Mouse (Mus musculus): ENCODE data around the gene Chrm3. TPM values are rescaled to one million over a fixed set of nuclear protein-coding genes. Genes with fewer than 3 reads are reported as not detected.

The Chrm3 gene
- total RNA-seq, 1 experiment from 2014 or later: not detected

DNA sequence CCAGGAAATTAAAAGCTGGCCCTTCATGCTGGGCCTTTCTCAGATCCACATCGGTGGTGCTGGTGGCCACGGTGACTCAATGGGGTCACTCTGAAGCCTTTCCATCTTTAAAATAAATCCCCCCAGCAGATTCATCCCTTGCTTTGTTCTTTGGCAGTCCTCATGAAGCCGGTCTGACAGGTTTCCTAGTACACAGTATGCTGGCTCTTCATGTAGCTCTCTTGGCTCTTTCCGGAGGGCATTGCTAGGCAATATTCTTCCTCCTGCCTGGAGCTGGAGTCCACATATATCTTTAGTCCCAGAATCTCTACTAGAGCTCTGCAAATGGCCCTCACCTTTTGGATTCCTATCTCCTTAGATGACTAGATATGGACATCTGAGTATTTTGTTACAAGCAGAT lies 269.9 kb downstream of the Chrm3 start:
- no peak for ATAC-seq (replicated peaks; ENCODE audit: low read depth, poor library complexity, severe bottlenecking)

DNA sequence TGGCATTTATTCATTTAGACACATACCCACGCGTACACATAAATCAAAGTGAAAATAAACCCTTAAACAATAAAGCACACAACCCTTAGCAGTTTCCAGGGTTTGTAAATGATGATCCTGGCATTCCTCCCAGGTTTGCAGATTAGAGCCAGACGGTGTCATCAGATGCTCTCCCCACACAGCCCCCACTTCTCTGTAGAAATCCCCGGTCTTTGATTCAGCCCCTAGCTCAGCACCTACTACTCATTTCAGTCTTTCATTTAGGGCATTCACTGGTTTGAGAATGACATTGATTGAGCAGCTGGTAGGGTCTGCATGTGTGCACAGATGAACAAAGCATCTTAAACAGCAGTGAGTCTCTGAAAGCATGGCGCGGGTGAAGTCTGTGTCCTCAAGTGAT lies 274.3 kb downstream of the Chrm3 start:
- no peak for ATAC-seq (replicated peaks; ENCODE audit: low read depth, poor library complexity, severe bottlenecking)

DNA sequence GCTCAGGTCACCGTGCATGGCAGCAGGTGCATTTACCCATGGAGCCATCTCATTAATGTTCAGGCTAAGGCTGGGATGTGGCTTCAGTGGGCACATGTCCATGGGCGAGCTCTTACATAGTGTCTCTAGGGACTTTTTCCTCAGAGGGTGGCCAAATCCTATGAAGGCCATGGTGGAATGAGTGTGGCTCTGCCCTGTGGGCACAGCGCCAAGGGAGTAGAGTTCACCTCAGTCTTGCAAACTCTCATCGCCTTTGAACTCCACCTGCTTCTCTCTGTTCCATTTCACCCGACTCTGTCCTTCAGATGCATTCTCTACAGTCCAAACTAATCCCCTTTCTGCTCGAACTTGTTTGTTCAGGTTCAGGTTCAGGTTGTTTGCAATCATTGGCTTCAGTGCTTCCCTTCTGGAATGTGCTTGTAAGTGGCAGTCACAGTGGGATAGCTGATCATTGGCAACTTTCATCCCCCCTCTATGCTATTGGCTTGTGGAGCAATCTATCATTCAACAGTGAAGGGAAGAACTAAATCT lies 278.7 kb downstream of the Chrm3 start:
- ATAC-seq (replicated peaks; ENCODE audit: low read depth, poor library complexity, severe bottlenecking): no peak

DNA sequence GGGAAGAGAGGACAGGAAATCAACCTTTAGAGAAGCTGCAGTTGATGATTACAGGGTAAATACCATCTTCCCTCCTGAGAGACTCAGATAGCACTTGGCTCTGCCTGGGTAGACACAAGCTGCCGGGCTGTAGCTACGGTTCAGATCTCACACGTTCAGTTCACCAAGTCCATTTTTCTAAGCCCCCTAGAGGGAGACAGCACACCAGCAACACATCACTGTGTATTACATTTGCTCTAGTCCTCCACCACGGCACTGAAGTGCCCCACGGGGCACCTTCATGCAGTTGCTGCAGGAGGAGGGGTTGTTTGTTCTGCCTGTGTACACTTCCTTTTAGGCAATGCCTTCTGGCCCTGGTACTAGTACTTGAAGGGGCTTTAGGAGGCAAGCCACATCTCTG lies 289.5 kb downstream of the Chrm3 start:
- ATAC-seq (replicated peaks; ENCODE audit: low read depth, poor library complexity, severe bottlenecking): peak; percentile 85

DNA sequence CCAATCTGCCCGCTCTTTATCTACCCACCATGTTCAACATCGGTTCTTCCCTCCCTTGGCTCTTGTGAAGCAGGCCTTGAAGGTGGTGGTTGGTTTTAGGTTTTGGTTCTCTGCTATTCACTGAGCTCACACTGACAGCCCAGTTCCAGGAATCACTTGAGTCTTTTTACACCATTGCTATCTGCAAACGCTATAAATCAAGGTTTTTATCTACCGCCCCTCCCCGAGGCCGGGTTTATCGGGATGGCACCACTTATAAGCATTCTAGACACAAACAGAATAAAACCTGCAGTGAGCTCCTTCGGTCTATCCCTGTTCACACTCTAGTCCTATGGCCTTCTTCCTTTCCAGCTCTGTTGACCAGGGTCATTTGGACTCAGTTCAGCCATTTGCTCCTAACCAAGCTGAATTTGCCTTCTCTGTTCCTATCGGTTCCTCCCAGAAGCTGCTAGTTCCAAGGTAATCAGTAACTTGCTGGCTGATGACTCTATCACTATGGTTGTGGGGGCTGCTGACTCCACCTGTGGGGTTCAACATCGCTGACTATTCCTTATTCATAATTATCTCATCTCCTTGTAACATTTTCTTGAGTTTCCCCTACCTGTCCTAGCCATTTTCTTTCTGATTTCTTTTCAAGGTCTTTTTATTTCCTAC lies 291.6 kb downstream of the Chrm3 start:
- ATAC-seq (replicated peaks; ENCODE audit: low read depth, poor library complexity, severe bottlenecking): no peak

DNA sequence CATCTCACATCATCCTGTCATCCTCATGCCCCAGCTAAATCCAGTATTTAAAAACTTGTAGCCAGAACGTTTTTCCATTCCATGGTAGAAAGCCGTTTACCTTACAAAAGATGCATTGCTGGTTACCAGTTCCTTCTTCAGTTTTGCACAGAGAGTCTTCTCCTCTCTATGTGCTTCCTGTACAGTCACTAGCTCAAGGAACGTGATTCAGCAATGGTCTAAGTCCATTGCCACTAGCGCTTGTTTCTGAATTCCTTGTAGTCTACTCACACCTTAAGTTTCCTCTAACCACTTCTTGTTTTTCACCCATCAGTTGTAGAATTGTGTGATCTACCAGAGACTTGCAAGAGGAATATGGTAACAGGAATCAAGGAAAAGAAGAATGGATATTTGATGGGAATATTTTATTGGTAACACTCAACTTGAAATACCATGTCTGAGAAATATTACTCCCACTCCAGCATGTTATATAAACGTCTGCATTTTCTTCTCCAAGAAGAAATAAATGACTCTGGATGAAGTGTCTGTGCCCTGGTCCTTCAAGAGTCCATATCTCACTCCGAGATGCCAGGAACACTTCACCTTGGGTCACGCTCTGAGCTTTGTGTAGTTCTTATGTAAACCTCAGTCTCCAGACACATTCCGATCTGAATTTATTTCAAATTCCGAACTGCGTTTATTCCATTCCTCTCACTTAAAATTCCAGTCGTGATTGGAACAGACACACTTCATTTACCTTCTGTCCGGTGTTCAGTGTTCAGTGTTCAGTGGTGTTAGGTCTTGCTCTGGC lies 293.6 kb downstream of the Chrm3 start:
- peak; percentile 46 for ATAC-seq (replicated peaks; ENCODE audit: low read depth, poor library complexity, severe bottlenecking)

DNA sequence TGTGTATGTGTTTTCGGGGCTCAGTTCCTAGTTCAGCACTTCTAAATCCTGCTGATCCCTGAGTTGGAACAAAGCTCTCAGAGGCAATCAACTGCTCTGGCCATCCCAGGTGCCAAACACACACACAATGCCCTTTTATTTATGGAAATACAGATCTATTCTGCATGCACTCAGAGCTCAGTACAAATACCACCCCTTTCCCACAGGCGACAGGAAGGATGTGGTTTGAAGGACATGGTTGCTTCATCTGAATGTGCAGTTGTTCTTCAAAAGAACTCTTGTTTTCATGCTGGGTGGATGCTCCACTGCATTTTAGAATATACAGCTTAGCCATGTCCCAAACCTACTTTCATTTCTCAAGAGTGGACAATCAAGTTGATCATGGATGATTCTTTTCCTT lies 294.9 kb downstream of the Chrm3 start:
- peak; percentile 91 for ATAC-seq (replicated peaks; ENCODE audit: low read depth, poor library complexity, severe bottlenecking)

DNA sequence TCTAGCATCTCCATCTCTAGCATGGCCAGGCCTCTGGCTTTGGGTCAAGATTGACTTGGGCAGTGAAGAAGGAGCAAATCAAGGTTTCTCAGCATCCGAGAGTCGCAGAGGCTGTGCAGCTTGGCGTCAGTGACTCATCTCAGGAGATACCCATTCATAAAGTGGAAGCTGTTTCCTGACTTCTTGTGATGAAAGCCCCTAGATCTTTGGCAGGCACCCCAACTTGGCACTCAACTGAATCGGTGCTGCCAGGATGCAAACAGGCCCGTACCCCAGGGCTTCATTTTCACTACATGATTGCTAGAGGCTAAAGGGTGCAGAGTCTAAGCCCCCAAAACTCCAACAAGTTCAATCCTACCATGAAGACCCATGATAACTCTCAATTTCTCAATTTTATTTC lies 298.0 kb downstream of the Chrm3 start:
- ATAC-seq (replicated peaks; ENCODE audit: low read depth, poor library complexity, severe bottlenecking): no peak

DNA sequence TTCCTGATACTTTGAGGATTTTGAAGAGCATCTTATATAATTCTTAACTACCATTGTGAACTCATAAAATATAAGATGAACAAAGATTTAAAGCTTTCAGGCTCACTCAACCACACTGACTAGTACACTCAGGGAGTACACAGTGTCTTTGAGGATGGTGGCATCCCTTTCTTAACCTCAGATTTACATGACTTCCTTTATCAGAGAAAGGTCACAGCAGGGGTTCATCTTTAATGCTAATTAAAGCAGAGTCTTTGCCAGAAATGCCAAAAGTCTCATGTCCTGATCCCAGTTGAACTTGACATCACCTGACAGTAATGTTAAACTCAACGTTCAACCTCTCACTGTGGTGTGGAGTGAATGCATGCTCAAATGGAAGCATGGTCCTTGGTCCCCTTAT lies 301.7 kb downstream of the Chrm3 start:
- ATAC-seq (replicated peaks; ENCODE audit: low read depth, poor library complexity, severe bottlenecking): no peak

DNA sequence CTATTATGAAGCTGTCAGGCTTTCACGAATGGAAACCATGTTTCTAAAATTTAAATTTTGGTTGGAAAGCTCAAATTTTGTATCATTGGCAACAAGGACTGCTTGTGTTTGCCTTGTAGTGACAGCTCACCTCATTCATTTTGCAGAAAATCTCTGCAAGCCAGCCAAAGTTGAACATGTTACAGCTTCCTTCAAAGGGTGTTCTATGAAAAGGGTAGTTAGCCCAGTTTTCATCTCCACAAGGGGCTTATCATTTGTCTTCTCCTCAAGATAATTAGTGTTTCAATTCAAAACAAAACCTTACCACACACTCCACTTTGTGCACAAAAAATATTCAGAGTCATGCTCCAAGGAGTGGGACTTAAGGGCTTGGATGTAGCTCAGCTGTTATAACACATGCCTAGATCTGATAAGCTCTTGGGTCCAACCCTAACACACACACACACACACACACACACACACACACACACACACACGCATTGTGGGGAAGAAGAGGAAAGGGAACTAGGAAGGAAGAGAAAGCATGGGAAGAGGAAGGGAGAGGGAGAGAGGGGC lies 302.9 kb downstream of the Chrm3 start:
- no peak for ATAC-seq (replicated peaks; ENCODE audit: low read depth, poor library complexity, severe bottlenecking)

DNA sequence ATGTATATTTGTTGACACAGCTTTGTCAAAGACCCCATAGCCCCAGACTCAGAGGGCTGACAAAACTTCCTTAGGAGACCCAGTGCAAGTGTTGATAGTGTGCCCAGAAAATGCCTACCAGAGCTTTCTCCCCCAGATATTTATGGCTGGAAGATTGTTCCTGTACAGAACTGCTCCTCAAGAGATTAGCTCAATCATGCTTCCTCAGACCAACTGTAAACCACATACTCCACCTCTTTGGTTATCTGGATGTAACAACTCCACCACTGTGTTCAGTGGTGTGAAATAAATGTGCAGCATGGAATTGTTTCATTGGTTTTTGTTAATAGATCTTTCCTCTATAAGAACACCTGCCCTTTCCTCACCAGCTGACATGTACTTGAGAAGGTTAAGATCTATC lies 306.6 kb downstream of the Chrm3 start:
- peak; percentile 98 for ATAC-seq (replicated peaks; ENCODE audit: low read depth, poor library complexity, severe bottlenecking)

DNA sequence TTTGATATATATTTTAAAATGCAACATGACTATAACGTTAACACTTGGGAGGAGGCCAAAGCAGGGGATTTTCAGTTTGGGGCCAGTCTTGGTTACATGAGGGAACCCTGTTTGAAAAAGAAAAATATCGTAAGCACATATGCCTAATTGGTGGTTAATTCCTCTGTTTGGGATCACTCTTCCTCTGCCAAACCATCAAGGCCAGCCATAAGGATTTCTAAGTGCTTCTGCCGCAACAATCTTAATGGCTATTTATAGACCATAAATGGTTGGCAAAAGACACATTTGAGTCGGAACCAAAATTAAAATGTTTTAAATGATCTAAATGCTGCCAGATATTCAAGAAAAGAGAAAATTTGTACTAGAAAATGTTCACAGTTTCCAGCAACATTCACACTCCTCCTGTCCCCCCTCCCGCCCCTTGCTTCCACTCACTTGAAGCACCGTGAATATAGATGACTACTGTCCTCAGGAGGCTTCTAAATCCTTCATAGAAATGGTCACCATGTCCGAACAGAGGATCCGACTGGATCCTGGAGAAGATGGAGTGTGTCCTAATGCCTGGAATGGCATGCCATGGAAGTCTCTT lies 307.3 kb downstream of the Chrm3 start:
- no peak for ATAC-seq (replicated peaks; ENCODE audit: low read depth, poor library complexity, severe bottlenecking)

DNA sequence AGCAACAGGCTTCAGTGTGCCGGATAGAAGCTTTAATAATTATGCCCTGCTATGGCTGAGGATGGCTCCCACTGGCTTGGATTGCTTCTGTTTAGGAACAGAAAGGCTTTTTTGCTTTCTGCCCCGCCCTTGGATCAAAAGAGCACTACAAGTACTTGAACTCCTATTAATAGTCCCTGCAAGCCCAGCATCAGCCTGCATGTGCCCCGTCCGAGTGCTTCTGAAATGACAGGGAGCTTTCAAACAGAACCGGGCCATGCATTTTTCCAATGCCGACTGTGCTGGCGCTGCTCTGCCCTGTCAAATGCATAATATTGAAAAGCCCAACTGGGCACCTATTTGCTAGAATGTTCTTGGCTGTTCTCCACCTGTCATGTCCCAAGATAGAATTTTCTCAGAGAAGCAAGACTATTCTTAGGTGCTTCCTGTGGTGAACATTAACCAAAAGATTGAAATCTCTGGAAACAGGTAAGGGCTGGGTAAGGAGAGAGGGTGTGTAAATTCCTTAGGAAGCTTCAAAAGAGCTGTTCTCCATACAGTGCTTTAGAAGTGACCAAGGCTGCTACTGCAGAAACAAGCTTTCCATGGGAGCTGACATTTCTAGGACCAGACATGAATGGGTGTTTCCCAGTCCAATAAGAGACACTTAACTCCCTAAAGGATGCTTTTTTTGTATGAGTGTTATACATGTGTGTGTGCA lies 314.8 kb downstream of the Chrm3 start:
- ATAC-seq (replicated peaks; ENCODE audit: low read depth, poor library complexity, severe bottlenecking): no peak

DNA sequence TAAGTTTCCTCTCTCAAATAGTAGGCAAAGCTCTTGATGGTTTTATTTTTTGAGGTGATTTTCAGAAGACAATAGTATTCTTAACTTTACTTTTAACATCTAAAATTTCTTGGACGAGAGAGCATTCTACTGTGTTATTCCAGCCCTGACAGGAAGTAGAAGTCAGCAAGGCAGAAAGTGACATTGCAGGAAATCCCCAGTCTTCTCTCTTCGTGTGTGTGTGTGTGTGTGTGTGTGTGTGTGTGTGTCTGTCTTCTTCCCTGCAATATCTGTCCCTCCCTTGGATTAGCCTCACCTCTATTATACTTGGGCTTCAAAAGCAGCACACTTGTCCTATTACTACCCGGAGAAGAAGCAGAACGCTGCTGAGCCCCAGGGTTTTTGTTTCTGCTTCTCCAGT lies 316.6 kb downstream of the Chrm3 start:
- ATAC-seq (replicated peaks; ENCODE audit: low read depth, poor library complexity, severe bottlenecking): 0 out of 2 replicates have a peak, but pooled peaks have one; percentile 22

DNA sequence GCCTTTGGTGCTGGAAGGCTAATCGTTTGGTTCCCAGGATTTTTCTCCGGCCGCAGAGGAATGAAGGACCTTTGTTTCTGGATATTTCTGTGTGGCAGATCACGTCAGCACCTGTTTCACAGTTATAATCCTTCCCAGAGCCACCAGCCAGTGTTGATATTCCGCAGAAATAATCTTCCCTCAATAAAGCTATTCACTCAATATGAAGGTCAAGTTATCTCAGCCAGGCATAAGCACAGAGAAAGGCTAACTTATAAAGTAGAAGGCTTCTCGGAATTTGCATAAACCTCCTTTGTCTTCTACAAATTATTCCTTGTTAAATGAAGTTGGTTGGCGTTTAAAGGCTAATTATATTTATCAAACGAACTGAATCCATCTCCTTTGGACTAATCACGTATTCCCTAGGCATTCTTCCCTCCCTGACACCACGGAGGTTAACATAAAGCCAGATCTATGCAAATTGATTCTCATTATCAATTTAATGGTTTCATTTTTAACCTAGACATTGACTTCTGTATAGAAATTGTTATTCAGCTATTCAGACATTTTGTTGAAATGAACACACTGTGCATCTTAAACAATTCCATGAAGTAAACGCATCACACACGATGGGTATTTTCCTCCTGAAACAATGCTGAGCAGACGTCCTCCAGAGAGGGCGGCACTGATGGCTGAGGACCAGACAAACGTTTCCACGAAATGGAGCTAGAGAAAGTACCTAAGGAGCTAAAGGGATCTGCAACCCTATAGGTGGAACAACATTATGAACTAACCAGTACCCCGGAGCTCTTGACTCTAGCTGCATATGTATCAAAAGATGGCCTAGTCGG lies 326.9 kb downstream of the Chrm3 start:
- ATAC-seq (replicated peaks; ENCODE audit: low read depth, poor library complexity, severe bottlenecking): no peak

DNA sequence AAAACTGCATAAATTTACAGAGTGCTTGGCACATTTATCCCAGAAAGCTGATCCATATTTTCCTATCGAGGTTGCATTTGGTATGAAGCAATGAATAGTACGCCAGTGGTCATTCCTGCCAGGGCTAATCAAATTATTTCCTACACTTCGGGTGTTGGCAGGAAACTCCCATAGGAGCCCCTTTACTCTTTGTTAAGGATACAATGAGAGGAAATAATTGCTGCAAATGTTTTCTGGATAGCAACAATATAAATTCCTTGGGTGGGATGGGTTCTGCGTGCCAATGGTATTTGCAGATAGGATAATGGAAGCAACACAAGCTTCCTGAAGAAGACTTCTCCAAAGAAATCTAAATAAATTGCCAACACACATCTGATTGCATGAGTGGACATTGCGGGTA lies 329.1 kb downstream of the Chrm3 start:
- no peak for ATAC-seq (replicated peaks; ENCODE audit: low read depth, poor library complexity, severe bottlenecking)

DNA sequence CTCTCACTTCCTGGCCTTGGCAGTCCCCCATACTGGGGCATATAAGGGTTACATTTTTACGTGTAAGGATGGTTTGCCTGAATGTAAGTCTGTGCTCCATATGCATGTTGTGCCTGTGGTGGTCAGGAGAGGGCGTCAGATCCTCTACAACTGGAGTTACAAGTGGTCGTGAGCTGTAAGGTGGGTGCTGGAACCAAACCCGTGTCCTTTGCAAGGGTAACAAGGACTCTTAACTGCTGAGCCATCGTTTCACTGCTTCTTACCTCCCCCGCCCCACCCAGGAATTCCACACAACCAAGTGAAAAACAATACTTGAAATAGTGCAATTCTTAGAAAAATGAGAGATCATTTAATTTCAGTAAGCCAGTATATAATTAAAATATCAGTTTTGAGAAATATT lies 330.7 kb downstream of the Chrm3 start:
- no peak for ATAC-seq (replicated peaks; ENCODE audit: low read depth, poor library complexity, severe bottlenecking)

DNA sequence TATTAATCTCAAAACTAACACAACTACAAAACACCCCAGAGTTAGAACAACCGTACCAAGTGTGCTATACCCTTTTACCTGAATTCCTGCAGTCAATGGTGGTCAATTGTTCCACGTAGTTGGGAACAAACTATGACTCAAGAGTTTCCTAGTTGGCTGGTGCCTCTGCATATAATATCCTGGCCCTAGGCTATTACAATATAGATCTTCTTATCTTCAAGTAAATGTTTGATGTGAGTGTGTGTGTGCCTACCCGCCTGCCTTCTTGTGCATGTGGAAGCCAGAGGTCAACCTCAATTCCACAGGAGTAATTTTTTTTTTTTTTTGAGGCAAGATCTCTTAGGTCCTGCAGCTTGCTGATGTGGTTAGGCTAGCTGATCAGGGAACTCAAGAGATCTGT lies 335.5 kb downstream of the Chrm3 start:
- ATAC-seq (replicated peaks; ENCODE audit: low read depth, poor library complexity, severe bottlenecking): 0 out of 2 replicates have a peak, but pooled peaks have one; percentile 29

DNA sequence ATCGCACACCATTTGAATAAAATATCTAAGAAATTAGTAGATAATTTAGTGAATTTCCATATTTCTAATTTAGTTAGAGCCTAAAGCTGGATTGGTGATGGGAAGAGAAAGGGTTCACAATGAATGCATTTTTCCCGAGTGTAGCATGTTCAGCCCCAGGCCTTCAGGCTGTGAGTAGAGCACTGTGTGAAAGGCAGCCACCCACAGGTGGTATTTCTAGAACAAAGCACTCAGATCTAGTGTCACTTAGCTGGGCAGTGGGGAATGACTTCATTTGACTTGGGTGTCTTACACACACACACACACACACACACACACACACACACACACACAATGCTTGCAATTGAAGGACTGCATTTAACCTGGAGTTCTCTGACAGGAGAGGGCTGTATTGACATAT lies 337.5 kb downstream of the Chrm3 start:
- ATAC-seq (replicated peaks; ENCODE audit: low read depth, poor library complexity, severe bottlenecking): no peak

Data from common myeloid progenitor, adult 5-6 weeks (primary cell).